Mouse (Mus musculus) CH12F3 (cell line): ENCODE measurements around the gene Sbk1.
"Not testable (repeated sequence)": the region's sequence is repeated elsewhere in the genome, so short reads cannot be mapped to it uniquely, and the experiment has no call there.

ENCODE experiments used
- in situ Hi-C: fragments of 300-500 bp; cut with MboI; formaldehyde crosslinking; loops from 2 replicates; pipeline ENCODE4 v1.14.3; 2020; ENCODE audit warnings: low sequenced_read_pairs

Sbk1 gene

DNA sequence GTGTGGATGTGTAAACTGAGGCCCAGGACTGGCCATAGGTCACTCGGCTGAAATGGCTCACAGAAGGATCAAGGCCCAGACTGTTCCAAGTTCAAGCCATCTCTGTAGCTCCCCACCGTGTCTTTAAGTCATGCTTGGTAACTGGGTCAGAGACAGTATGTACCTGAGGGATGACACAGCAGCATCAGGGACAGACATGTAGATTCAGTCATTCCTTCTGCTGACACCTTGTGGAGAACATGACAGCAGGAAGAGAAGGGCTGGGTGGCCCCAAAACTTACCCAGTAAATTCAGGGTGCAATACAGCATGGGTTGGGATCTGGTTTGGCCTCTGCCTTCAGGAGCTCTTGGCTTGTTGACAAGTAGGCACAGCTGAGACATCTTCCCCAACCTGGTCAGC is 13.9 kb downstream of the Sbk1 start:
- in situ Hi-C loops, result no loop called here

DNA sequence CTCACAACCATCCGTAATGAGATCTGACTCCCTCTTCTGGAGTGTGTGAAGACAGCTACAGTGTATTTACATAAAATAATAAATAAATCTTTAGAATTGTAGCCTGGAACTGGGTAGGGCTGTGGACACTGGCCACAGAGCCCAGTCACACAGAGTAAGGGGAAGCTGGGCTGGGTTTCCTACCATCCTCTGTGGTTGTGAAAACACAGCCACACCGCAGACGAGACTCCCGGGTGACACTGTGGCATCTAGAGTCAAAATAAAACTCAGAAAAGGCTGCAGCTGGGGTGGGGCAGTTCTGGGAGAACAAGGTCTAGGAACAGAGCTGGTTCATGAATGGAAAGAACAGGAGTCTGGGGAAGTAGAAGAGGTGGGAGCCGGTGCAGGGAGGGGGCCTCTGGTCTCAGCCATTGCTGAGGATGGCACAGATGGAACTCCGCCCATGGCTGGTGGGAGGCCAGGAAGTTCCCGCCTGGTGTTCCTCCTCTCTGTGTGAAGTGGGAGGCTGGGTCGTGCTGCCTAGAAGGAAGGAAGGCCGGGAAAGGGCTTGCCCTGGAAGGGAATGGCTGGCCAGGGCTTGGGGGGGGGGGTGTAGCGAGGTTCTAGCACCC is 15.2 kb downstream of the Sbk1 start:
- in situ Hi-C loops, result no loop called here

DNA sequence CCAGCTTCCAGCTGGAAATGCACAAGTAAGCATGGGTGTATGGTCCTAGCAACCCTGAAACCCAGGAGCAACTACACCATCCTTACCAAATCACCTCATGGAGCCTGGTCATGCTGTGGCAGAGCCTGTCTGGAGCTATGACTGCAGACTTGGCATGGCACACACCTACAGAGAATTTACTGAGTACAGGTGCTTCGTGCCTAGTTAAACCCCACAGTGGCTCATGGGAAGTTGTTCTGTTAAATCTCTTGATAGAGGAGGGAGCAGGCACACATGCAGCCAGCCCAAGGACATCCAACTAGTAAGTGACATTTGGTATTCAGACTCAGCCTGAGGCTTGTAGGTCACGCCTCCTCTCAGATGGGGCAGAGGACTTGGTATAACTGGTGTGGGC is 15.7 kb downstream of the Sbk1 start:
- in situ Hi-C loops, result no loop called here

GRCm38 (mm10) chr7:126288571-126289091 is 16.2 kb downstream of the Sbk1 start:
- in situ Hi-C loops, result no loop called here

GRCm38 (mm10) chr7:126289371-126289770 is 17.0 kb downstream of the Sbk1 start:
- in situ Hi-C loops, result no loop called here

DNA sequence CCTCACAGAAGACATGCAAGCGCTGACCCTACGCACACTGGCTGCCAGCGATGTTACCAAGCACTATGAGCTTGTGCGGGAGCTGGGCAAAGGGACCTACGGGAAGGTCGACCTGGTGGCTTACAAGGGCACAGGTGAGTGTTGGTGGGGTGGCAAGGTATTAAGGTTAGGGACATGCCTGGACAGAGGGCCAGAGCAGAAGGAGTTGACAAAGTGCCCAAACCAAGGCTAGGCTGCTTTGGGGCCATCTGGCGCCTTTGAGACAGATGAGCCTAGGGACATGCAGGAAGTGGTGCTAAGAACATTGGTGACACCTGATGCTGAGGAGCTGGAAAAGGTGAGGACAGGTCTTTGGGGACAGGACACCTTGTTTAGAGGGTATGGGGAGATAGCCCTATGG is 17.5 kb downstream of the Sbk1 start:
- in situ Hi-C loops, result no loop called here

DNA sequence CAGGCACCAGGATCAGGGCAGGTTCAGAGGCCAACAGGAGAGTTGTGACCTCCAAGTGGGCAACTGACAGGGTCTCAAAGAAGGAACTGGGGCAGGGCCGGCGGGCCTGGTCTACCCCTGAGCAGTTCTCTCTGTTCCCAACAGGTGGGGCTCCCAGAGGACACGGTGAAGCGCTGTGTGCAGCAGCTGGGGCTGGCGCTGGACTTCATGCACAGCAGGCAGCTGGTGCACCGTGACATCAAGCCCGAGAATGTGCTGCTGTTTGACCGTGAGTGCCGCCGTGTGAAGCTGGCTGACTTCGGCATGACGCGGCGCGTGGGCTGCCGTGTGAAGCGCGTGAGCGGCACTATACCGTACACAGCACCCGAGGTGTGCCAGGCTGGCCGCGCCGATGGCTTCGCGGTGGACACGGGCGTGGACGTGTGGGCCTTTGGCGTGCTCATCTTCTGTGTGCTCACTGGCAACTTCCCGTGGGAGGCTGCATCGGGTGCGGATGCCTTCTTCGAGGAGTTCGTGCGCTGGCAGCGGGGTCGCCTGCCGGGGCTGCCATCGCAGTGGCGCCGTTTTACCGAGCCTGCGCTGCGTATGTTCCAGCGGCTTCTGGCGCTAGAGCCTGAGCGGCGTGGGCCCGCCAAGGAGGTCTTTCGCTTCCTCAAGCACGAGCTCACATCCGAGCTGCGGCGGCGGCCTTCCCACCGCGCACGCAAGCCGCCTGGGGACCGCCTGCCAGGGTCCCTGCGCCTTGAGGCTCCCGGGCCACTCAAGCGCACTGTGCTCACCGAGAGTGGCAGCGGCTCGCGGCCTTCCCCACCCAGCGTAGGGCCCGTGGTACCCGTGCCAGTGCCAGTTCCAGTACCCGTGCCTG is 19.5 kb downstream of the Sbk1 start:
- in situ Hi-C loops, result no loop called here

GRCm38 (mm10) chr7:126293091-126293490 is 20.7 kb downstream of the Sbk1 start:
- in situ Hi-C loops, result no loop called here

- in situ Hi-C loops, result no loop called here
These were observed 25.4 kb downstream of the Sbk1 start for GRCm38 (mm10) chr7:126297579-126298460.

- in situ Hi-C loops, result no loop called here
These were observed 26.4 kb downstream of the Sbk1 start for GRCm38 (mm10) chr7:126298856-126299255.

DNA sequence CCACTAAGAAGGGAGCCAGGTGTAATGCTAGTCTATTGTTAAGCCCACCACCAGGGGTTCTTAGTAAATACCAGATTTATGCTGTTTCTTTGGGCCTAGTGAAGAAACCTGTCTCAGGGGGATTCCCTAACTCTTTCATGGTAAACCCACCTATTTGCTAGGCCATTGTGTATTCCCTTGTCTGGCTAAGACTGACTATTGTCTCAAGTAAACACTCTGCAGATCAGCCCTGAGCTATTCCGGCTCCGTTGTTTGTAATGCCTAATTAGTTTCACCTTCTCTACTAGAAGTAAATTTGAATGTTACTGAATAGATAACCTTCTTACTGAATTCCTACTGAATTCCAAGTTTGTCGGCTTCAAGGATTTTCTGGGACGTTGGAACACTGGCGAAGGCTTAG is 29.4 kb downstream of the Sbk1 start:
- in situ Hi-C loops, result loop anchor here (5.0 kb wide), 1 partner anchor 40 kb away; no protein-coding TSS in a partner anchor

GRCm38 (mm10) chr7:126311822-126312221 is 39.4 kb downstream of the Sbk1 start:
- in situ Hi-C loops, result no loop called here

DNA sequence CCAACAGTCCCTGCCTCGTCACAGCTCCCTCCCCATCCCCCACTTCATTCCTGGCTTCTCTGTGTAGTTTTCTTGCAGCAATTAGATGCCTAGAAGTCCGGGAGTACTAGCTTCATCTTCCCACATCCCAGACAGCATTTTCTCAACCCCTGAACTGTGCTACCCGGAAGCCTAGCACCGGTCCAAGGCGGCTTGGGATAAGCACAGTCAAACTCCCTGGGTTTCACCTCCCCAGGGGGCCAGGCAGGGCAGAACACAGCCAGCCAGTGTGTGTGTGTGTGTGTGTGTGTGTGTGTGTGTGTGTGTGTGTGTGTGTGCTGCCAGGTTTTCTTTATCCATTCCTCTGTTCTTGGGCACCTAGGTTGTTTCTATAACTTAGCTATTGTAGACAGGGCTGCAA is 40.9 kb downstream of the Sbk1 start:
- in situ Hi-C loops, result no loop called here

GRCm38 (mm10) chr7:126314273-126314672 is 41.9 kb downstream of the Sbk1 start:
- in situ Hi-C loops, result no loop called here

DNA sequence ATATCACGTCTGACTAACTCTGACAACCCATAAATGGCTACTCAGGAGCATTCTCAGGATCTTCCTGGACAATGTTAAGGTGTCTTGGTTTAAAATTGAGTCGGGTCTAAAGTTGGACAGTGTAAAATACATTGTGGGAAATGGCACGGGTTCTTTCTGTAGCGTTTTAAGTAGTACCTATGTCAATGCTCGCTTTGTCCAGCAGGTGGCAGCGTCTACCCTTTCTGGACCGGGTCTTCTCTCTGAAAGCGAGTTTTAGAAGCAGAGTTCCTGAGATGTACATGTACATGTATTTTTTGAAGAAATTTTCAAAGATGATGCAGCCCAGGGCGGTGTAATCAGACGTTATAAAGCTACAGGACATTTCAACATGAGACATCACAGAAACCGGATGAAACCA is 51.3 kb downstream of the Sbk1 start:
- in situ Hi-C loops, result no loop called here

DNA sequence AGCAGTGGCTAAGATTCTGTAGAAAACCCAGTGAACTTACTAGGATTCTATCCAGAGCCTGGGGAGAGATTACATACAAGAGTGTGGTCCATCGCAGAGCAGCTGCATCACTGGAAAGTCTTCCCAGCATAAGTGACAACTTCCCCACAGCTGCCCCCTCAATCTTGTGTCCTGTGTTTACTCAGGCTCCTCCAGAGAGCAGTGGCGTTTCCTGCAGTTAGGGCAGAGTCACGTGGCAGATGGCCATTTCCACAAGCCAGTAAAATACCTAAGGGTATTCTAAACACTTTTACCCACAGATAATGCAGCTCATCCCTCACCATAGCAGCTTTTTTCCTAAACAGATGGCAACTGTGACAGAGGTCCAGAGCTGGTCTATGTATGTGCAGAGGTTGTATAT is 52.4 kb downstream of the Sbk1 start:
- in situ Hi-C loops, result no loop called here

DNA sequence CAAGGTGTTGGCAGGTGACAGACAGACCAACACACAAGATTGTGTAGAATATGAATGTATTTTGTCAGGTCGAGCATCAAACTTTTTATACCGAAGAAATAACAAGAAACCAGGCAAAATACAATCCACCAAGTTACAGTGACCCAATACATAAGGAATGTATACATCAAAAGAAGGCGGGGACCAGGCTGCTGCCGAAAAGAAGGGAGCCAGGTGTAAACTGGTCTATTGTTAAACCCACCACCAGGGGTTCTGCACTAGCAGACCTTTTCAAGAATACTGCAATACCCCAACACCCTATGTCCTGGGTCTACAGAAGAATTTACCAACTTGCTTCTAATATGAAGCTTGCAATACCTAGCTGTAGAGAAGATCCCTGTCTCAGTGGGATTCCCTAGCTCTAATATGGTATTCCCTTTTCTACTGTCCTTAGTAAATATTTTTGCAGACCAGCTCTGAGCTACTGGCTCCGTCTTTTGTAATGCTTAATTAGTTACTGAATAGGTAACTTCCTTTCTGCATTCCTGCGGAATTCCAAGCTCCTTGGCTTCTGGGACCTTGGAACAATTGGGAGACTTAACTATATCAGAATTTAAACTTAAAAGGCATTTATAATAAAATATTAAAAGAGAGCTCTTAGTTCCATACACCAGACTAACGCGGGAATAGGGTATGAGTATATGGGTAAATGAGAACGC is 53.3 kb downstream of the Sbk1 start:
- in situ Hi-C loops, result not testable (repeated sequence)

GRCm38 (mm10) chr7:126328848-126329247 is 56.4 kb downstream of the Sbk1 start:
- in situ Hi-C loops, result not testable (repeated sequence)

- in situ Hi-C loops, result no loop called here
These were observed 57.7 kb downstream of the Sbk1 start for GRCm38 (mm10) chr7:126329907-126330645.

- in situ Hi-C loops, result no loop called here
These were observed 58.3 kb downstream of the Sbk1 start for GRCm38 (mm10) chr7:126330693-126331092.
